Mouse (Mus musculus): ENCODE data around the gene Sbno1.
A peak's percentile ranks its signal among the peaks of the same experiment; 100 is the strongest.
"Not testable (repeated sequence)": the region's sequence is repeated elsewhere in the genome, so short reads cannot be mapped to it uniquely, and the experiment has no call there.

The Sbno1 gene

DNA sequence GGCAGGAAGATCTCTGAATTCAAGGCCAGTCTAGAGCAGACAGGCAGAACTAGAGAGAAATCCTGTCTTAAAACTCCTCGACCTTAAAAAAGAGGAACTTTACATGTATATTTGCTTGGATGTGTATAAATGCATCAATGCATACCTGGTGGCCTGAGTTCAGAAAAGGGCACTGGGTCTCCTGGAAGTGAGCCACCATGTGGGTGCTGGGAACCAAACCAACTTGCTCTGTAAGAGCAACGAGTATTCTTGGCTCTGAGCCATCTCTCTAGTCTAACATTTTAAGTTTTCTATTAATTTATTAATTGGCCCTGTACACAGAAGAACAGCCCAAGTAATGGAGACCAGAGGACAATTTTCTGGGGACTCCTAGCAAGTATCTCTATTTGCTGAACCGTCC, 59.1 kb downstream of the Sbno1 start:
- no peak for DNase-seq (ENCODE audit: low read depth)

DNA sequence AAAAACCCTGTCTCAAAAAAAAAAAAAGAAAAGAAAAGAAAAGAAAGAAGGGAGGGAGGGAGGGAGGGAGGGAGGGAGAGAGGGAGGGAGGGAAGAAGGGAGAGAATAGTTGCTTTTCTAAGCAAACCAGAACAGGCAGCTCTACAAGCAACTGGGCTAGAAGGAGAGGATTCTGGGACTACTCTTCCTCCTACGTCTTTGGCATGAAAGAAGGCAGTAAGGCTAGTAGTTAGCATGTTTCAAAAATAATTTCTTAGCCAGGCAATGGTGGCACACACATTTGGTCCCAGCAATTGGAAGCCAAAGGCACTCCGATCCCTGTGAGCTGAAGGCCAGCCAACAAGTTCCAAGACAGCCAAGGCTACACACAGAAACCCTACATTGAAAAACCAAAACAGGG, 60.0 kb downstream of the Sbno1 start:
- DNase-seq (ENCODE audit: low read depth), result no peak

GRCm38 (mm10) chr5:124364173-124364918, 61.5 kb downstream of the Sbno1 start:
- DNase-seq (ENCODE audit: low read depth), result no peak

DNA sequence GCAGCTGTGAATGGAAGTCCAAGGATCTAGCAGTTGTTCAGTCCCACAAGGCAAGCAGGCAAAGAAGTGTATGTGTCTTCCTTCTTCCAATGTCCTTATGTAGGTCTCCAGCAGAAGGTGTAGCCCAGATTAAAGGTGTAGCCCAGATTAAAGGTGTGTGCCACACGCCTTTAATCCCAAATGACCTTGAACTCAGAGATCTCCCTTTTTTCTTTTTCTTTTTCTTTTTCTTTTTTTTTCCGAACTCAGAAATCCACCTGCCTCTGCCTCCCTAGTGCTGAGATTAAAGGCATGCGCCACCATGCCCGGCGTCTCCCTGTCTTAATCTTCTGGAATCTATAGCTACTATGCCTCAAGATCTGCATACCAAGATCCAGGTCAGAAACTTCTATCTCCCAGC, 62.8 kb downstream of the Sbno1 start, which contains the start of gene Cdk2ap1:
Gene Cdk2ap1 (minus strand): TSS at position 101 of the 400 bp plus-strand sequence.
- DNase-seq (ENCODE audit: low read depth), result not testable (repeated sequence)

DNA sequence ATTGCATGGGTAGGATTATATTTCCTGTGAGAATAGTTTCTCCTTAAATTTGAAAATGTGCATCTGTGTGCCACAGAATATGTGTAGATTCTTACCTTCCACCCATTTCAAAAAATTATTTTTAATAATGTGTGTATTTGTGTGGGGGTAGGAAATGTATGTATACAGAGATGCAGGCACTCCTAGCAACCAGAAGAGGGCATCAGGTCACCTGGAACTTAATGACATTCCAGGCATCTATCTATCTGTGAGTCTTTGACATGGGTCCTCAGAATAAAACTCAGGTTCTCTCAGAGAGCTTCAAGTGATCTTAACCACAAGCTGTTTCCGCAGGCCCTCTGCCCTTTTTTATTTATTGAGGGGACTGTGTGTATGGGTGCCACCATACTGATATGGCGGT, 66.2 kb downstream of the Sbno1 start:
- no peak for DNase-seq (ENCODE audit: low read depth)

- DNase-seq (ENCODE audit: low read depth), result no peak
These were observed 69.1 kb downstream of the Sbno1 start for GRCm38 (mm10) chr5:124356695-124357094.

- DNase-seq (ENCODE audit: low read depth), result no peak
These were observed 70.3 kb downstream of the Sbno1 start for GRCm38 (mm10) chr5:124355425-124355959.

GRCm38 (mm10) chr5:124354574-124355424, 71.0 kb downstream of the Sbno1 start:
- DNase-seq (ENCODE audit: low read depth), result no peak

DNA sequence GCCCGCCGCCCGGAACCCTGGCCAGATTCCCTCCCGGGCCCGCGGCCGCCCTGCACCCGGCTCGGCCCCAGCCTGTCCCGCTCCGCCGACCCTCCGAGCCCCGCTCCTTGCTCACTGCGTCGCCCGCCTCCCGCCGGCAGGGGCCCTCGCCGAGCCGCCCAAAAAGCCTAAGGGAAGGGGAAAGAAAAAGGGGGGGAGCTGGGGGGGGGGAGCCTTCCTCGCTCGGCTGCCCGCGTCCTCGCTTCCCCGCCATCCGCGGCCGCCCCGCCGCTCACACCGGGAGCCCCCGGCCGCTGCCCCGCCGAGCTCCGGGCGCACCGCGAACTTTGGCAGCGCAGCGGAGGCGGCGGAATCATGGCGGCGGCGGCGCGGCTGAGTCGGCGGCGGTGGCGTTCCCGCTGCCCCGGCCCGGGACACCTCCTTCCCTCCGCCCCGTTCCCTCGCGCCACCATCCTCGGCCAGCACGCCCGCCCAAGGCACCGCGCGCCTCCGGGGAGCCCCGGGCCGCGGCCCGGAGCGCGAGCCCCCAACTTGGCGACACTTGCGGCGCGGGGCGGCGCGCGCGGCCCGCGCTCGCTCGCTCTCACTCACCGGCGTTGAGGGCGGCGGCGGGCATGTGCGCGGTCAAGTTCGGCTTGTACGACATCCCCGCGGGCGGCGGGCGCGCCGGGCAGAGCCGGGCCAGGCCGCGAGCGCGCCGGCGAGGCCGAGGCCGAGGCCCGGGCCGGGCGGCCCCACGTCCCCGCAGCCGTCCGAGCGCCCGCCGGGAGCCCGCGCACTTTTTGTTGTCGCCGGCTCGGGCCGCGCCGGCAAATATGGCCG, 71.9 kb downstream of the Sbno1 start:
- no peak for DNase-seq (ENCODE audit: low read depth)

DNA sequence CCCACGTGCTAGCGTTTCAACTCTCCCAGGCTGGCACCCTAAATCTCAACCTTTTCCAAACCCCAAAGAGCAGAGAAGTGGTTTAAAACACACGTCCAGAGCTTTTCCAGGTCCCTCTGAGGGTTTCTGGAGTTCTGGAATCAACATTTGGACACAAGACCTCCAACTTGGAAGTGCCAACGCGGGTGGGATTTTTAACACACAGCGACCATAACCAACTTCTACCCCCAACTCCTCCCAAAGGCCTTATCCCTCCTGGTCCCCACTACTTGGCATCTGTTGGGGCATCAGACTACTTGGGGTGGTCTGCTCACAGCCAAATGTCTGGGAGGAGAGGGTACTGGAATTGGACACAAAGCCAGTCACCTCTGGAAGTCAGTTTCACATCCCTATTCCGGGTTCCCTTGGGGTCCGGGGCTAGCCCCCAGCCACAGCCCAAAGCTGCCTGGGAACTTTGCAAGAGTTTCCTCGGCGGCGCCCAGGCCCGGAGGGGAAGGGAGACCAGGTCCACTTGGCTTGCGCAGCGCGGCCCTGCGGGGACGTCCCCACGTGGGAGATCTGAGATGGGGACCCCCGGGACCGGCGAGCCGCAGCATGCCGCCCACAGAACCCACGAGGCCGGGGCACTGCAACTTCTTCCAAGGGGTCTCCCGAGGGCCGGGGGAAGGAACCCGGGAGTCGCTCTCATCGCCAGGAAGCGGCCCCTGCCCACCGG, 72.6 kb downstream of the Sbno1 start:
- DNase-seq (ENCODE audit: low read depth), result no peak

- peak; percentile 63 for DNase-seq (ENCODE audit: low read depth)
These were observed 73.5 kb downstream of the Sbno1 start for GRCm38 (mm10) chr5:124352141-124352920.

DNA sequence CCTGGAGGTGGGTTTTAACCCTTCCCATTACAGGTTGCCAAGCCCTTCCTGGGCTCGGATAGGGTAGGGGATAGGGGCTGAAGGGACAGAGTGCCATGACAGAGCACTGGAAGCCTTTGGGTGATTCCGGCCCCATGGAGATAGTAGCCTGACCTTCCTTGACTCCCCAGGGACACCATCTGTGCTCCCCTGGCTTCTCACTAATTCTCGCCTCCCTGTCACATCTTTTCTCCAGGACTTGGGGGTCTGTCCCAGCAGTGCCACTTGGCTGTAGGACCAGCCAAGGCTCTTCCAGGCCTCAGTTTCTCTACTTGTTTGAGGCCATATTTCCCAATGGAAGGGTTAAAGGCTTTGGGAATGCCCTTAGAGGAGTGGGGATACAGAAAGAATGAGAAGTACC, 74.2 kb downstream of the Sbno1 start:
- DNase-seq (ENCODE audit: low read depth), result no peak

- no peak for DNase-seq (ENCODE audit: low read depth)
These were observed 74.7 kb downstream of the Sbno1 start for GRCm38 (mm10) chr5:124351111-124351560.

- no peak for DNase-seq (ENCODE audit: low read depth)
These were observed 75.5 kb downstream of the Sbno1 start for GRCm38 (mm10) chr5:124350350-124350749.

GRCm38 (mm10) chr5:124349196-124349595, 76.6 kb downstream of the Sbno1 start:
- DNase-seq (ENCODE audit: low read depth), result no peak

DNA sequence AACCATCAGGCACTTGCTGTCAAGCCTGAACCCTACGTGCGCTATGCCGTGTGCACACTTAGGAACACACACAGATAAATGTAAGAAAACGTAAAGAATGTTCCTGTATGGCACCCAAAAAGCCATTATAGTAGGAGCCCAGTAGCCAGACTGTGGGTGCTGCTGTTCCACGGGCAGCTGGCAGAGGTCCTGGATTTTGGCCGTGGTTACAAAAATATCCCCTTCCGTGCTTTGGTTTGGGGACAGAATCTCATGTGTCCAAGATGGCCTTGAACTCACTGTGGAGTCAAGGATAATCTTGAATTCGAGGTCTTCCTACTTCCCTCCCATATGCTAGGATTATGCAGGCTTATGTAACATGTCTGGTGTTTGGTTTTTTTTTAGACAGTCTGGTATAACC, 82.9 kb downstream of the Sbno1 start:
- DNase-seq (ENCODE audit: low read depth), result no peak

GRCm38 (mm10) chr5:124341753-124342339, 84.0 kb downstream of the Sbno1 start:
- DNase-seq (ENCODE audit: low read depth), result not testable (repeated sequence)

- DNase-seq (ENCODE audit: low read depth), result no peak
These were observed 87.0 kb downstream of the Sbno1 start for GRCm38 (mm10) chr5:124338791-124339190.

GRCm38 (mm10) chr5:124337909-124338308, 87.9 kb downstream of the Sbno1 start:
- no peak for DNase-seq (ENCODE audit: low read depth)

DNA sequence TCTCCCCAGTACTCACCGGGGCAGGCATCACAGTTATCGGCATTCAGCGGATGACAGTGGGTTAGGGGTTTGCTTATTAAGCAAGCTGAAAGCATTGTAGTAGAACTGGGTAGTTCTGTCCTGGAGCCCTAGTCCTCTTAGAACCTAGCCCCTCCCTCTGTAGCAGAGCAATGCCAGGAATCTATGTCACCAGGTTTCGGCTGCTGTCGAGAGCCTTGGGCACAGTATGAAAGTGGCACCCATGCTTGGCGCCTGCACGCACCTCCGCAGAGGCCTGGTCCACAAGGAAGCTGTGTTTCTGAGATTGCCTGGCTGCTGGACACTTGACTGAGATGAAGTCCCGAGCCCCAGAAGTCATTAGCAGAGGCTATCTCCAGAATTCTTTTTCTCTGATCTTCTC, 88.7 kb downstream of the Sbno1 start:
- DNase-seq (ENCODE audit: low read depth), result no peak

Data from c-Kit-positive CD71-negative TER-119-negative erythroid progenitor cells, embryonic 14.5 days (primary cell).